Mouse (Mus musculus) hindbrain, embryonic 12.5 days (tissue): ENCODE measurements around the gene Egfem1. TPM values are rescaled to one million over a fixed set of nuclear protein-coding genes. Genes with fewer than 3 reads are reported as not detected.

Experiments used
- ATAC-seq: fragments of 200-750 bp; cut with Nextera tagmentation; 2 replicates; pipeline ENCODE4 v1.8.0; 2017; ENCODE audit warnings: moderate TSS enrichment; ENCODE audit not compliant: low FRiP score
- H3K27ac ChIP-seq: fragments of 300-500 bp; sonication (generic); 2 replicates; pipeline ENCODE4 v1.5.1; 2016; ENCODE audit warnings: mild to moderate bottlenecking
- H3K27me3 ChIP-seq: fragments of 300-500 bp; sonication (generic); 2 replicates; pipeline ENCODE4 v1.6.1; 2016; ENCODE audit warnings: mild to moderate bottlenecking
- H3K36me3 ChIP-seq: fragments of 300-500 bp; sonication (generic); 2 replicates; pipeline ENCODE4 v1.6.1; 2016; ENCODE audit warnings: mild to moderate bottlenecking
- H3K4me1 ChIP-seq: fragments of 300-500 bp; sonication (generic); 2 replicates; pipeline ENCODE4 v1.6.1; 2016
- H3K4me2 ChIP-seq: fragments of 300-500 bp; sonication (generic); replicated peaks from 2 replicates; pipeline ENCODE4 v1.6.1; 2016; ENCODE audit warnings: mild to moderate bottlenecking
- H3K4me3 ChIP-seq: fragments of 300-500 bp; sonication (generic); 2 replicates; pipeline ENCODE4 v1.5.1; 2016; ENCODE audit warnings: mild to moderate bottlenecking
- H3K9ac ChIP-seq: fragments of 300-500 bp; sonication (generic); 2 replicates; pipeline ENCODE4 v1.6.1; 2016; ENCODE audit warnings: mild to moderate bottlenecking, moderate library complexity
- H3K9me3 ChIP-seq: fragments of 300-500 bp; sonication (generic); replicated peaks from 2 replicates; pipeline ENCODE4 v1.6.1; 2016; ENCODE audit warnings: mild to moderate bottlenecking
- WGBS: fragments of 180-500 bp; shearing (Covaris S2); methylation state at CpG from one replicate; pipeline ENCODE4 v1.1.7; 2016; 5-methylcytosine and 5-hydroxymethylcytosine counted together
- polyA plus RNA-seq: library from polyadenylated mRNA; unstranded; fragments of >200 nt; fragmentation: Nextera tagmentation; extraction: Ambion mirVana; gene quantifications from 2 replicates; pipeline ENCODE4 v1.2.1, GENCODE M21; 2016

Gene Egfem1
- polyA plus RNA-seq, 1 experiment from 2014 or later = 5.1 TPM

GRCm38 (mm10) chr3:29136065-29136955, 54.5 kb downstream of the Egfem1 start:
- no peak overlapping the region for H3K4me3 ChIP-seq
- peaks cover 31% of the 10 kb centered on the region for H3K4me1 ChIP-seq
- H3K9me3 ChIP-seq = no peaks in the 10 kb centered on the region
- H3K36me3 ChIP-seq = no peaks in the 10 kb centered on the region
- H3K27me3 ChIP-seq = no peaks in the 10 kb centered on the region
- 9% methylated on average over 10 of the region's 10 CpGs for WGBS
- peak overlapping the region; percentile 38 for H3K4me2 ChIP-seq
- H3K27ac ChIP-seq = peak overlapping the region; percentile 40
- ATAC-seq = peak; percentile 74
- no peak overlapping the region for H3K9ac ChIP-seq

- WGBS = 82% methylated on average over 4 of the region's 4 CpGs
- ATAC-seq = no peak
- no peak overlapping the region for H3K27ac ChIP-seq
Measured at GRCm38 (mm10) chr3:29168401-29168800, 86.6 kb downstream of the Egfem1 start.

GRCm38 (mm10) chr3:29169003-29169402, 87.2 kb downstream of the Egfem1 start:
- no peak overlapping the region for H3K27ac ChIP-seq
- no peak overlapping the region for H3K4me3 ChIP-seq
- no peaks in the 10 kb centered on the region for H3K36me3 ChIP-seq
- no peaks in the 10 kb centered on the region for H3K9me3 ChIP-seq
- H3K4me2 ChIP-seq = no peak overlapping the region
- H3K27me3 ChIP-seq = no peaks in the 10 kb centered on the region
- 68% methylated on average over 4 of the region's 4 CpGs for WGBS
- H3K9ac ChIP-seq = no peak overlapping the region
- no peak for ATAC-seq
- H3K4me1 ChIP-seq = peaks cover 4% of the 10 kb centered on the region; the same call in 1 of the 2 replicates

More at GRCm38 (mm10) chr3:29168401-29168800, 86.6 kb downstream of the Egfem1 start:
- no peaks in the 10 kb centered on the region for H3K27me3 ChIP-seq
- no peak overlapping the region for H3K4me2 ChIP-seq
- H3K9ac ChIP-seq = no peak overlapping the region
- H3K4me3 ChIP-seq = no peak overlapping the region
- no peaks in the 10 kb centered on the region for H3K36me3 ChIP-seq
- peaks cover 4% of the 10 kb centered on the region; the same call in 1 of the 2 replicates for H3K4me1 ChIP-seq
- no peaks in the 10 kb centered on the region for H3K9me3 ChIP-seq

DNA sequence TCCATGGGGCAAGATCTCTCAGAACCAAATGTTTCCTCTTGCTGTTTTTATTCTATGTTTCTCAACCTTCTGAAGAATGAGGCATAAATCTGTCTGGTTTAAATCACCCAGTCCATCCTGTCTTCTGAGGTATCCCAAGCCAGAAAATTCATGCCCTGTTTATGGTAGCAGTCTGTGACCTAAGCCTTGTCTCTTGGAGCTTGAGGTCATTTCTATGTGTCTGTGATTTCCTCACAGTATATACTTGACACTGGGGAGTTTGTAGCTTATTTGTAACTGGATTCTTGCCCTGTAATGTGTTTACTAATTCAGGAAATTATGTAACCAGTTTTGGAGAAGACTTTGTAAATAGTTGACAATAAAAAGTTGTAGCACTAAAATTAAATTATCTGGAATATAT, 95.2 kb downstream of the Egfem1 start:
- Histone ChIP-seq H3K9me3 (no peaks in the 10 kb centered on the region), H3K4me2 (no peak overlapping the region), H3K4me3 (no peak overlapping the region), H3K27ac (no peak overlapping the region), H3K4me1 (no peaks in the 10 kb centered on the region), H3K9ac (no peak overlapping the region), H3K36me3 (no peaks in the 10 kb centered on the region), H3K27me3 (no peaks in the 10 kb centered on the region)
- ATAC-seq = no peak

DNA sequence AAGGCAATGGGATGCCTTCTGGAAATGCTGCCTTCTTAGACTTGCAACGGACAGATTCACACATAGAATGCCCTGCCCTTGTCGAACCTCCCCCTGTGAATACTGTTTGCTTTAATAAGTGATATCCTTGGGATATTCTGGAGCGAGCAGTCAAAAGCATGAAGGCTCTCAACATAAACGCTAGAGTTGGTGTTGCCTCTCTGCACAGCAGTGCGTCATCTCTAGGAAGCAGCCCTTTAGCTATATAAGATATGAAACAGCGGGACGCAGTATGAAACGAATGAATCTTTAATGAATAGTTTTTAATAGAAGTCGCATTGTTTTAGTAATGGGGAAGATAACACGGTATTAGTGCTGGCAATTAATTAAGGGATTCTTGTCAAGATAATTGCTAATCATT, 101.2 kb downstream of the Egfem1 start:
- H3K9ac ChIP-seq = no peak overlapping the region
- H3K27ac ChIP-seq = peak overlapping the region; percentile 40; the same call in 1 of the 2 replicates
- no peaks in the 10 kb centered on the region for H3K27me3 ChIP-seq
- H3K4me2 ChIP-seq = no peak overlapping the region
- no peaks in the 10 kb centered on the region for H3K9me3 ChIP-seq
- WGBS = 62% methylated on average over 10 of the region's 10 CpGs
- no peak overlapping the region for H3K4me3 ChIP-seq
- no peak for ATAC-seq
- H3K36me3 ChIP-seq = no peaks in the 10 kb centered on the region
- H3K4me1 ChIP-seq = peaks cover 19% of the 10 kb centered on the region

- WGBS = 40% methylated on average over 7 of the region's 7 CpGs
- Histone ChIP-seq H3K27ac (peak overlapping the region; percentile 66; the same call in 1 of the 2 replicates), H3K4me3 (no peak overlapping the region), H3K27me3 (no peaks in the 10 kb centered on the region), H3K9ac (no peak overlapping the region), H3K9me3 (no peaks in the 10 kb centered on the region), H3K36me3 (no peaks in the 10 kb centered on the region), H3K4me1 (peaks cover 19% of the 10 kb centered on the region), H3K4me2 (0 out of 2 replicates have a peak overlapping the region, but pooled peaks have one; percentile 3)
- ATAC-seq = peak; percentile 55
Measured at GRCm38 (mm10) chr3:29183615-29184198, 101.9 kb downstream of the Egfem1 start.

GRCm38 (mm10) chr3:29184486-29185241, 102.8 kb downstream of the Egfem1 start:
- Histone ChIP-seq H3K4me1 (peaks cover 19% of the 10 kb centered on the region), H3K36me3 (no peaks in the 10 kb centered on the region), H3K9ac (no peak overlapping the region), H3K27me3 (no peaks in the 10 kb centered on the region), H3K4me2 (no peak overlapping the region), H3K4me3 (no peak overlapping the region), H3K27ac (peak overlapping the region; percentile 66; the same call in 1 of the 2 replicates), H3K9me3 (no peaks in the 10 kb centered on the region)
- peak; percentile 76 for ATAC-seq
- 57% methylated on average over 7 of the region's 7 CpGs for WGBS

DNA sequence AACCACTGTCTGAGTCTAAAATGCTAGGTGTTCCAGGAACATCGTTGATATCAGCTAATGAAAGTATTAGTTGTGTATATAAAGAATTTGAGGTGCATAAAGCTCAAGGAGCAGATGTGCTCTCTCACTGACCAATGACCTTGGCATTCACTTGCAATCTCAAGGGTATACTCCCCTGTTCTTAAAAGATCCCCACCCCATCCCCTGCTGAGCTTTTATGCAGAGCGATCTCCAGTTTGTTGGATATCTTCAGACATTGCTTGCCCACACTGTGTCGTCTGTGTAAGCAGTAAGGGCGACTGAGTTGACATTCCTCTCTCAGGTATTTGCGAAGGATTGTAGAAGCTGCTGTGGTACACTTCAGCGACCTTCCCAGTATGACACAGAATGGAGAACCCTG, 108.4 kb downstream of the Egfem1 start:
- no peaks in the 10 kb centered on the region for H3K36me3 ChIP-seq
- no peak for ATAC-seq
- no peak overlapping the region for H3K4me3 ChIP-seq
- WGBS = 71% methylated on average over 6 of the region's 6 CpGs
- H3K4me1 ChIP-seq = no peaks in the 10 kb centered on the region
- no peaks in the 10 kb centered on the region for H3K9me3 ChIP-seq
- no peak overlapping the region for H3K4me2 ChIP-seq
- H3K27me3 ChIP-seq = no peaks in the 10 kb centered on the region
- H3K9ac ChIP-seq = no peak overlapping the region
- no peak overlapping the region for H3K27ac ChIP-seq

DNA sequence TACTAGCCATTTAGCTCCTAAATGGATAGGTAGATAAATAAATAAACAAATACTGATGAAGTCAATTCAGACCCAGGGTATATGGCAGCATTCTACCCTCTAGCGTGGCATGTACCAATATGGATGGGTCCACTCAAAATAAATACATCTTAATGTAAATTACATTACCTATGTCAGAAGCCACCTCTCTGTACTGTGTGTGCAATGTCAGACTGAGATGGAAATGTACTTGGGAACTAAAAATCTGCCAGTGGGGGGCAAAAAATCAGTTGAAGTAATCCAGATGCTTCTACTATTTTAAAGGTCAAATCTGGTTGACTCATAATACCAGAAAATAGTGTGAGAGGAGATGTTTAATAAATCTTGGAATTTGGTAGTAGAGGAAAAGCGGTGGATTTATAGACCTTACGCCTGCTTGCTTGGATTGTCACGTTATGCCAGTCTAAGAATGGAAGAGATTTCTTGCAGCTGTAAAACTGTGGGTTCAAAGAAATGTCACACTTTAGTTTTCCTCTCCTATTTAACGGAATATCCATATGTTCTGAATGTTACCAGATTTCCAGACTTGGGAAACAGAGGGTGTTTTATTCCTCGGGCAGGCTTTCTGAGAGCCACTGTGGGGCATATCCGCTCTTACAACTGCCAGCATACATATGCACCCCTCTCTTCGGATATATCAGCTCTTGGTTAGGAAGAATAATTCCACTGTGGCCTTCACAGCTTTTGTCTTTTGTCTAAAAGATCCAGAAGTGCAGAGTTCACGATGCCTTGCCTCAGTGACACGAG, 116.1 kb downstream of the Egfem1 start:
- H3K4me2 ChIP-seq = no peak overlapping the region
- H3K9ac ChIP-seq = no peak overlapping the region
- no peaks in the 10 kb centered on the region for H3K36me3 ChIP-seq
- no peak overlapping the region for H3K4me3 ChIP-seq
- H3K27ac ChIP-seq = 0 out of 2 replicates have a peak overlapping the region, but pooled peaks have one; percentile 17
- no peaks in the 10 kb centered on the region for H3K27me3 ChIP-seq
- 65% methylated on average over 10 of the region's 10 CpGs for WGBS
- 0 out of 2 replicates have a peak, but pooled peaks cover 4% of the 10 kb centered on the region for H3K4me1 ChIP-seq
- no peaks in the 10 kb centered on the region for H3K9me3 ChIP-seq
- no peak for ATAC-seq

GRCm38 (mm10) chr3:29200601-29201000, 118.8 kb downstream of the Egfem1 start:
- Histone ChIP-seq H3K9me3 (no peaks in the 10 kb centered on the region), H3K27ac (no peak overlapping the region), H3K4me3 (no peak overlapping the region), H3K27me3 (no peaks in the 10 kb centered on the region), H3K36me3 (no peaks in the 10 kb centered on the region), H3K9ac (no peak overlapping the region), H3K4me2 (no peak overlapping the region), H3K4me1 (0 out of 2 replicates have a peak, but pooled peaks cover 4% of the 10 kb centered on the region)
- WGBS = 80% methylated on average over 8 of the region's 8 CpGs
- ATAC-seq = no peak

GRCm38 (mm10) chr3:29202536-29202935, 120.7 kb downstream of the Egfem1 start:
- no peak for ATAC-seq
- Histone ChIP-seq H3K9ac (no peak overlapping the region), H3K4me1 (0 out of 2 replicates have a peak, but pooled peaks cover 4% of the 10 kb centered on the region), H3K4me3 (no peak overlapping the region), H3K4me2 (no peak overlapping the region), H3K36me3 (no peaks in the 10 kb centered on the region), H3K9me3 (no peaks in the 10 kb centered on the region), H3K27ac (no peak overlapping the region), H3K27me3 (no peaks in the 10 kb centered on the region)
- WGBS = 93% methylated on average over 6 of the region's 6 CpGs
